Mouse (Mus musculus) CD8-positive naive resting alpha-beta T cell, adult 2 months (primary cell): ENCODE measurements at regions not wholly inside any gene's neighbourhood (a gene's known extent, or its start where the extent isn't known, plus 50 kb on each side); places are given as distances from the start of the nearest gene placed in this dataset.

ENCODE experiments used
- DNase-seq, 2 experiments: peaks; one replicate each; pipeline ENCODE4 v3.0.0; 2022; ENCODE audit warnings: low read depth in 2 of 2, low spot score in 2 of 2

DNA sequence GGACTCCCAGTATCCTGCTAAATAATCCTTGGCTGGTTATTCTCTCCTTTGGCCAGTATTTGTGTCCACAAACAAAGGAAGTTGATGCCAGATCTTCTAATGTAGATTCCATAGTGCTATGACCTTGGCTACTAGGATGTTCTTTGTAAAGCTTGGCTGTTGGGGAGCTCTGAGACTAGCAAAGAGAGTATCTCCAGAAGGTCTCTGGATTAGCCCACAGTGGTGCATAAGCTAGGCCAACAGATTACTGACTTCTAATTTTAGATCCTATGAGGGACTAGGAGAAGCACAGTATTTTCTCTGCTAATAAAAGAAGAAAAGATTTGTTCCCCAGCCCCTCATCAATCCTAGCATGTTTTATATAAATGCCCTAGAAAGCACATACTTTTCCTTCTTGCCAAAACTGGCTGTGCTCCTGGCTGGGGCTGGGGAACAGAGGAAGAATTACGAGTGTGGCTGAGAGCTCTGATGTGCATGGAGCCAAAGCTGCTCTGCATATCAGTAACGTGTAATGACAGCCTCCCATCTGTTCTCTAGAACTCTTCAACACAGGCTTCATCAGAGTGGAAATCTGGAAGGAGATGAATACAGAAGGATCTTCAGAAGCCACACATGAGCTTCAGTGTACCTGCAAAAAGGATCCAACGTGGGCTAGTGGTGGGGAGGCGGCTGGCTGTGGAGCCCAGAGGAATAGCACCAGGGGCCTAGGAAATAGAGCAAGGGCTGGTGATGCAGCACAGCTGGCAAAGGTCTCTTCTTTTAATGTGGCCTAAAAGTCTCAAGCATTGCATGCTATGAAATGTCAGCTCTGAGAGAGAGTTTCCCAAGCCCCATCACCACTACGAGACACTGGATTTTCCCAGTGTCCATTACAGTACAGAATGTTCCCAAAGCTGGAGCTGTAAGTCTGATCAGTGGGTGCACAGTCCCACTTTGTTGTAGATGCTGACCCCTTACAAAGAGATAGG lies 283.0 kb upstream of the Plxna2 start:
- DNase-seq, result no peak

- no peak for DNase-seq
Measured at GRCm38 (mm10) chr1:194332639-194333038, 285.4 kb upstream of the Plxna2 start.

DNA sequence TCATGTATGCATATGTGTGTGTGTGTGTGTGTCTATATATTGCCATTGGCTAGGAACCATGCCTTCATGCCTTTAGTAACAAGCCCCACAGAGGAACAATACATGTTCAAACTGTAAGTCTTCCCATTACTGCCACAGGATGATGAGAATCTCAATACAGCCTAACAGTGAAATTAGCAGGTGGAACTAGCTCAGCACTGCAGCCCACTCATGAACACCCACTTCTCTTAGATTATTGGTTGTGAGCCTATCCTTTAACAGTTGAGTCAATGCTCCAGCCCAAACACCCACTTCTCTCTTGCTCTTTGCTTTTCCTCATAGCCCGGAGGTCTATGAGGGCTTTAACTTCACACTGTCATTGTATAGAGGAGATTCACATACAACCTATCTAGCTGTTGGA lies 287.5 kb upstream of the Plxna2 start:
- DNase-seq, result no peak

DNA sequence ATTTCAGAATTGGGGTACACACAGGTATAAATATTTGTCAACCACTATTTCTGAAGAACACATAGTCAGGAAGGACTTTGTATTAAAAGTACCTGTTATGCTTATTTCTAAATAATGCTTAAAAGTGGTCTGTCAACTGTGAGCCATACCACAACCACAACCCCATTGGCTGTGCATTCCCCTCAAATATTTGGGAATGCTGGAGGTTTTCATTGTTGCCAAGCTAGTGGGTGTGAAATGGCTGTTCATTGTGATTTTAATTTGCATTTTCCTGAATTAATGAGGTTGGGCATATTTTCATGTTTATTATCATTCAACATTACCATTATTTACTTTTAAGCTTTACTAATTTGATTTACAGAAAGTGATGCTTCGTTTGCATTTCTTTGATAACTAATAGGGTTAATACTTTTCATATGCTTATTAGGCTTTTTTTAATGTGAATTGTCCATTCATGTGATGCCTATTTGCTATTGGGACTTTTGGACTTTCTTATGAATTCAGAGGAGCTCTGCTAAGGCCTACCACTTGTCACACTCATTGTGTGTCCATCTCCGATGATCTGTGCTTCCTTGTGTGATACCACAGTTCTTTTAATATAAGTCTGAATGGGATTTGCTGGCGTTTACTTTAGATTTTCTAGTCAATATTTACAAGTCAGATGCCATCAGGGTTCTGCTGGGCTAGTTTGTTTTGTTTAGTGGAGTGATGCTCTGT lies 297.5 kb upstream of the Plxna2 start:
- DNase-seq, result no peak

DNA sequence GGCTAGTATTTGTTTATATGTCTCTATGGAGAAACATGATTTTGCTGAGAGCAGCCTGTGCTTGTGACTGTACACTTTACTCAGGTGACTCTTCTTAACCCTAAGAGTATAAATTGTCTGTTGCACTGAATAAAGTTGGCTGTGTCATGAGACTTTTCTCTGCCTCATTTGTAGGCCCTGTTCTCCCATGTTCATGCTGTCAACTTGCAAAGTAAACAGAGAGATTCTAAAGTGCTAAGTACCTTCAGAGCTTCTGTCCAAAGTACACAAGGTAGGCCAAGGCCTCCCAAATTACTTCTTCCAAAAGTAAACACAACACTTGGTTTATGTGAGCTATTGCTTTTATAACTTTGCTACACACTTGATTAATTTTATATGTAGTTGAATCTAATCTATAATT lies 299.7 kb upstream of the Plxna2 start:
- no peak for DNase-seq

- DNase-seq, result no peak
Measured at GRCm38 (mm10) chr1:194315593-194315992, 302.4 kb upstream of the Plxna2 start.

DNA sequence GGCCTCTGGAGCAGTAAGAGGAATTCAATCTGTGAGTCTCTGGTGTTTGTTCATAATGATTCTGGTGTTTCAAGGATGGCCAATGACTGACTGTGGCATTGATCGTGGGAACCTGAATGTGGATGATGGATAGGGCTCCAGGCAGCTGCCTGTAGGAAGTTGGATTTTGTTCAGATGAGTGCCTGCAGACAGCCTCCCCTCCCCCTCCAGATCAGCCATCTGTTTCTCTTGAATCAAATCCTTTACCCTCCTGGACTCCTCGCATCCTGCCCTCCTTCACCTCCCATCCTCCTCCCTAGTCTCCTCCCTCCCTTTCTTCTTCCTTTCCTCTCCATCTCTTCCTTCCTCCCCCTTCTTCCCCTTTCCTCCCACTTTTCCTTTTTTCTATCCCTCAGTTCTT lies 307.6 kb upstream of the Plxna2 start:
- no peak for DNase-seq

DNA sequence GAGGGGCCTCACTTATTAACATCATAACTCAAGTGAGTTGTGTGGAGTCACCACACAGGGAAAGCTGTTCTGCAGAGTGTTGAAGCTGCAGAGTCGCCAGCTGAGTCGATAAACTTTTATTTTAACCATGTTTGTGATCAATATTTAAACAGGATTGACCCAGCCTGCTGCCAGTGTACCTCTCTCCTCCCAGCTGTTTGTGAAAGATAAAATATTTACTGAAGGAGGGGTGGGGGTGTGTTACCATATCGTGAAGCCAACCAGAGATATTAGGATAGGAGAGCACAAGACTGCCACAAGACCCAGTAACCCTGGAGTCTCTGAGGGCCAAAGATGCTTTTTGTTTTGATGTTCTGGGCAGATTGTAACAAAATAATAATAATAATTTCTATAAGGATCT lies 309.4 kb upstream of the Plxna2 start:
- DNase-seq, result no peak

GRCm38 (mm10) chr1:194303951-194304350 lies 314.1 kb upstream of the Plxna2 start:
- no peak for DNase-seq

GRCm38 (mm10) chr1:194302775-194303174 lies 315.2 kb upstream of the Plxna2 start:
- no peak for DNase-seq

DNA sequence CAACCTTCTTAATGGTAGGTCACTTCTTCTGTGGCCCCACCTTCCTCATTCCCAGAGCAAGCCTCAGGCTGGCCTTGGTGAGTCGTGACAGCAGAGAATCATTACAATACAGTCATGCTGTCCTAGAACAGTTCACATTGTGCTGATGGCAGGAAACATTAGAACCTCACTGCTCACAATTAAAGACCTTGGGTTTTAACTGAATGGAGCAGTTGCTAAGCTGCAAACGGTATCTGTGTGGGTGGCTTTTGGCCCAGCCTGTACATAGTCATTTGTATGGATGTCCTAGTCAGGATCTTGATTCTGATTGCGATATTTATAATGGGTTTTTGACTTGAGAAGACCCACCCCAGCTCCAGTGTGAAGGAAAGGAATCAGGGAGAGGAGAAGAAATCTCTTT lies 336.1 kb upstream of the Plxna2 start:
- DNase-seq, result no peak

DNA sequence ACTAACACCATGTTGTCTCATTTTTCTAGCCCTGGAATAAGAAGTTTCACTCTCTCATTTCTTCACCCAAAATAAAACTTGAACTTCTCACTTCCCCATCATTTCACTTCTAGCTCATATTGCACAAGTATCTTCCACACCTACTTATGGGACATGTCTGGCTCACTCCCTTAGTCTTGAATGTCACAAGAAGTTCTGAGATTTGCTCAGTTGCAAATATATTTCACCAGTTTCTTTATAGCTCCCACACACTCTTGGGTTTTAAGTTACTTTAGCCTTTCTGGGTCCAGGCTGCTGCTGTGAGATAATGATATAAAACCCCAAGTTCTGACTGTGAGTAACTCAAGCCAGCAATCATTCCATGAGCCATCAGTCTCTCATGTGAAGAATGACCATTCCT lies 350.0 kb upstream of the Plxna2 start:
- DNase-seq, result no peak

DNA sequence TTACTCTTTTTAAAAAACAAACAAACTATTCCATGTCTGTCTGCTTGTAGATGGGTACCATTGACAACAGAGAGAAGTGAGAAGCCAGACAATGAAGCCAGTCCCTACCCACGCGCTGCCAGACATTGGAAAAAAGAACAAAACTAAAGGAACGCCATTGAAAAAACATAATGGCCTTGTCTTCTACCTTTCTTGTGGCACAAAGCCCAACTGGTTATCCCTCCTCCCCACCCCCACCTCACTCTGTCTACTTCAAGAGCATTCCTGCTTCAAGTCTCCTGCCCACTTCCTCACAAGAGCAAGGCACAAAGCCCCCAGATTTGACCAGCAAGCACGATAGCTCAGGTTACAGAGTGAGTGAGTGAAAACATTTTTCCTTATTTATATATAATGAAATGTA lies 355.6 kb upstream of the Plxna2 start:
- DNase-seq, result no peak

DNA sequence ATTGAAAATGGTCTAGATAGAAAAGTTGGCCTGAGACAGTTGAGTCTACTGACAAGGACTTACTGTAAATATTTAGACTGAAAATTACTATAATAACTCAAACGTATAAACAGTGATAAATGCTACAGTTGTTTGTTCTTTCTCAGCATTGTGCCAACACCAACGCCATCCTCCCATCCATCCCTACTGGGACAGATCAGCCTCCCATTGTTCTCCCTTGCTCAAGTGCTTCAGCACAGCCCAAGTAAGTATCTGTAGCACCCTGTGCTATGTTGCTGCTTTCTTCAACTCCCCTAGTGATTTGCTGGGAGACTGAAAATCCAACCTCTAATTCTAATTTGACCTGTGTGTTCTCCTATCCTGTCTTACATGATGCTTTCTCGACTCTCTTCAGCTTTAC lies 358.1 kb upstream of the Plxna2 start:
- no peak for DNase-seq

- no peak for DNase-seq
Measured at GRCm38 (mm10) chr1:194244776-194245366, 373.1 kb upstream of the Plxna2 start.

DNA sequence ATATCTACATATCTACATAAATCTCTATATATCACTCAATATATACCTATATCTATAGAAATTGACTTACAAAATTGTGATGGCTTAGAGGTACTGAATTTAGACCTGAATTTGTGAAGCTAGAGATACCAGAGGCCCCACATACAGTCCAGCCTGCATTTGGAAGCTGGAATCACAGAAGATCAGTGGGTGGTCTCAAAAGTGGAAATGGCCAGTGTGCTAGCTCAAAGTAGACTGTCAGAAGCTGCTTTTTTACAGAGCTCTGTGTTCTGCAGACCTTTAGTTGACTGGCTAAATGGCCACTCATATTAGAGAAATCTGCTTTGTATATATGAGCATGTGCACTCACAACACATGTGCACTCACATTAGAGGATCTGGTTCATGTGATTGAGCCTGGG lies 376.9 kb upstream of the Plxna2 start:
- no peak for DNase-seq

GRCm38 (mm10) chr1:194231206-194231605 lies 386.8 kb upstream of the Plxna2 start:
- no peak for DNase-seq

DNA sequence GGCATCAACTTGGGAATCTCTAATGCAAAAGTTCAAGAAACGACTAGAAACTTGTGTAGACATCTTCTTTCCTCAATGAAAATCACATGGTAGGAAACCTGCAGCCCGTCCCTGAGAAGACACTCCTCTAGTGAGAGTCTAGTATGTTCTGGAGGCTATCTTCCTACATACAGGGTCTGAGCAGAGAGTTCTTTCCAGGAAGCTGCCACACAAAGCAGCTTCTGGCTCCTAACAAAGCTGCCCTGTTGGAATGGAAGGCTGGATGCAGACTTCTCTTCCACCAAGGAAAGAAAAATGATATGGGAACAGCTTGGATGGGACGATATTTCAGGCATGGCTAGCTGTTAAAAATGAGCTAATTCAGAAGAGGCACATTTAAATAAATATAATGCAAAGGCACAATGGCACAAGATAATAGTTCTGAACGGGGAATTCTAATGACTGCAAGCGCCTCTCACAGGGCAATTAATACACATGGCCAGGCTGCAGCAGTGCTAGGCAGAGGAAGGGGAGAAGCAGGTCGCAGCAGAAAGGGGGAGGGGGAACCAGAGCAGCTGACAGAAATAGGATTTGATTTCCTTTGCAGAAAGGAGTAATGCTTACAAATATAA lies 391.4 kb upstream of the Plxna2 start:
- DNase-seq, result no peak

GRCm38 (mm10) chr1:194225786-194226185 lies 392.2 kb upstream of the Plxna2 start:
- DNase-seq, result no peak

DNA sequence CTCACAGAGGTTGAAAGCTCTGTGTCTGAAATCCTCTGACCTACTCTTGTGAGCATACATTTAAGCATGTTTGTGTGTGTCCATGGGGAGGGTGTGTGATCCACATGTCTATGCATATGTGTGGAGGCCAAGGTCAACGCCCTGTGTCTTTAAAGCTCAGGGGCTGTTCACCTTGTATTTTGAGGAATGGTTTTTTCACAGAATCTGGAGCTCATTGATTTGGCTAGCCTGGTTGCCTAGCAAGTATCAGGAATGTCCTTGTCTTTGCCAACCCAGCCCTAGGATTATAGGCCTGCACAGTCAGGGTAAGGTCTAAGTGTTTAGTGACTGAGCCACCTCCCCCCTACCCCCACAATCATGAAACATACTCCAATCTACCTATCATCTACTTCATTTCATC lies 394.0 kb upstream of the Plxna2 start:
- DNase-seq, result no peak

DNA sequence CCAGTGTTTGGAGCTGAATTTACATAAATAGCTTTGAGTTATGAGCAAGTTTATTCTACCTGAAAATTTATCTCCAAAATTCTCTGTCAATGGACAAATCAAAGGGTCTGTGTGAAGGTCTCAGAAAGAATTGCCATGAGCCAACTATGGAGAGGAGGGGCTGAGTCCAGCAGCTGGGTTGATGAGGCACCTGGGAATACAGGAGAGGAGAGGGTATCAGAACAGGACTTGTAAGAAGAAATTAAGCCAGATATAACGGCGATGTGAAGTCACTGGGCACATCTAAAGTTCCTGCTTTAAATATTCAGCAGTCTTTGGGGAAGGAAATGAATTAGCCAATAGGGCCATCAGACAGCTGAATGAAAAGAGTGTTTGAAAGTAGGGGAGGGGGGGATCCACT lies 394.4 kb upstream of the Plxna2 start:
- DNase-seq, result no peak

DNA sequence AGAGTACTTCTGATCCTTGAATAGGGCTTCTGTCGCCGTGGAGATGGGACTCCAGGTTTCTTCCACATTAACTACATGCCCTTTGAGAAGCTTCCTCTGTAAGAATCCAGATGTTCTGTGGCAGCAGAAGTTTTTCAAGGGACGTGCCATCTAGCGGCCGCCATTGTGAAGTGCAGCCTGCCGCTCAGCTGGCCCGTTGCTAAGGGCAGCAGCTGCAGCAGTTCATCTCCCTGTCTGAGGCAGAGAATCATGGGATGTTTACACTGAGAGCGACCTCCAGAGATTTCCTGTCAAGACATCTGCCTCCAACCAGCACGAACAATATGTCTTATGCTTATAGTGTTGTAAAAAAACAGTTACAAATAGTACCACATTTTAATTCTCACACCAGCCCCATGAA lies 395.0 kb upstream of the Plxna2 start:
- peak in 1 of 2 experiments; percentile 1 for DNase-seq
